Mouse (Mus musculus) bone marrow macrophage, adult 2 months (primary cell): ENCODE results near the gene Cdyl.

Experiments
- CTCF ChIP-seq: IDR thresholded peaks from 2 replicates; pipeline ENCODE4 v1.5.1; 2012; ENCODE audit warnings: low read depth, mild to moderate bottlenecking, low read length, moderate library complexity
- POLR2A ChIP-seq: IDR thresholded peaks from 2 replicates; pipeline ENCODE4 v1.6.1; 2012; ENCODE audit warnings: mild to moderate bottlenecking, low read depth, low read length, borderline replicate concordance

- TF ChIP-seq CTCF (no peak), POLR2A (no peak)
These were observed 219.4 kb downstream of the Cdyl start for GRCm38 (mm10) chr13:35879068-35879467.
